Mouse (Mus musculus) thymus, postnatal 14 days (tissue): ENCODE data around the gene Ofd1.
A peak's percentile ranks its signal among the peaks of the same experiment; 100 is the strongest.

ENCODE experiments used
- DNase-seq: peaks from one replicate; pipeline ENCODE4 v3.0.0; 2021

Ofd1 gene

DNA sequence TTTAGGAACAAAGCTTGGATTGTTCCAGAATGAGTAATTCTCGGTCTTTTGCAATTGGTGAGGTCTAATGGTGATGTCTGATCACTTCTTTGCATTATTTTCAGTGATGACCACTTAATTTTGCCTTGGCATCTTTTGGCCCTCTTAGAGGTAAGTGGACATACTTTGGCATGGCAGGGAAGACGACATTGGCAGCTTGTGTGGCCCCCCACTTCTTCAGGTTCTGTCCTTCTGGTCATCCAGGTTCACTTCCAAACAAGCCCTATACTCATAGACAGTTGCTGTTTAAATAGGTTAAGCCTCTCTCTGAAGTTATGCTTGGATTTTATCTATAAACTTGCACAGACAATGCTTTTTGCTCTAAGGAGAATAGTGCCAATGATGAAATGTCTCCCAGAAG lies 81.5 kb downstream of the Ofd1 start:
- DNase-seq: no peak

DNA sequence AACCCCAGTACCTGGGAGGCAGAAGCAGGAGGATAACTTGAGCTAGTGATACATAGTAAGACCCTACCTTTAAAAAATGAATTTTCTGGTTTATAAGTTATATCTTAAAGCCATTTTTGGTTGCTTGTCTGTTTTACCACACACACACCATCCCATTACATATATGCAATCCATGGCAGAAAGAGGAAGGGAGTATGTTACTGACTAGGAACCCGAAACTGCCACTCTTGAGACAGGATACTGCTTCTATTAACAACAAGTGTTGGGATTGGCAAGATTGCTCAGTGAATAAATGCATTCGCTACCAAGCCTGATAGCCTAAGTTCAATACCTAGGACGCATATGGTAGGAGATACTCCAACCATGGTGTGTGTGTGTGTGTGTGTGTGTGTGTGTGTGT lies 84.2 kb downstream of the Ofd1 start:
- DNase-seq: no peak

DNA sequence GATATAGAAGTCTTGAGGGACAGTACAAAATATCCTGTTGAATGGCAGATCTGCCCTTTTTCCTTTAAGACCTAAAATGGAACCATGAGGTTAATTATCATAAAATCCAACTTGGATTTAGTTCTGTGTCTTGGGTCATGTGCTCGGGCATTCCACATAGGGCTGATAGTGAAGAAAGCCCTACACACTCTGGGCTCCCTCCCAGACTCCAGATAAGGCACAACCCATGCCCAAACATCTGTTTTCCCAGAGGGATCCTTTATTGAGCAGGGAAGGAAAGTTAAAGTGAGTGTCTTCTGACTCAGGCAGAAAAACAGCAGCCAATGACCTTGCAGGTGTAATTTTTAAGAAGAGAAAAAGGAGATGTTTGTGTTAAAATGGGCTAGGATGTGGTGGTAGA lies 85.6 kb downstream of the Ofd1 start:
- DNase-seq: no peak

DNA sequence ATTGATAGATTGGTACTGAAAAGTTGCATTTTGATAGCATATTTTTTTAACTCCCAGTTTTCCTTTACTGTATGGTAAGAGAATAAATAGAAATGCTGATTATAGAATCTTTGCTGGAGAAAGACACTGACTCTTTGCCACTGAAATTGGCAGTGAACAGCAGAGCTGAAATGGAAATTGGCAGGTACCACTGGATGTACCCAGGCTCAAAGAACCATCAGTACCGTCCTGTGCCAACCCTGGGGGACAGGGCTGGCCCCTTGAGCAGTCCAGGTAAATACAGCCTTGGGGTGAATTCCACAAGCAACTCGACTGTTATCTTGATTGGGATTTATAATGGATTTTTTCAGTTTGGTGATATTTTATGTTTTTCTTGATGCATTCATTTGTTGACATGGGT lies 87.1 kb downstream of the Ofd1 start:
- no peak for DNase-seq

DNA sequence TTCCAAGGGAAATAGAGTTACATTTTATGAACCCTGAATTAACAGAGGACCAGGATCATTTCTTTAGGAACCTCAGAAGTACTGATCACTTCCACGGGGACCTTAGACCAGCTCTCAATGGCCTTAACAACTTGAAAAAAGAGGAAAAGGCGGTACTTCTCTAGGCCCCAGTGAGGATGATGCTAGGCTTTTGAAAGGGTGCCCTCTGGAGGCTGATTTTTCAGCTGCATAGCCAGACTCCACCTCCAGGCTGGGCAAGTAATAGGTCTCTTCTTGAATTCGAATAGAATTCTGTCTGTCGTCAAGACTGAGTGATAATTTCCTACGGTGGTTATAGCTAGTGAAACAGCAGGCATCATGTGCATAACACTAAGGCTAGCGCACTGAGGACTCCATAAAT lies 88.7 kb downstream of the Ofd1 start:
- peak; percentile 56 for DNase-seq

DNA sequence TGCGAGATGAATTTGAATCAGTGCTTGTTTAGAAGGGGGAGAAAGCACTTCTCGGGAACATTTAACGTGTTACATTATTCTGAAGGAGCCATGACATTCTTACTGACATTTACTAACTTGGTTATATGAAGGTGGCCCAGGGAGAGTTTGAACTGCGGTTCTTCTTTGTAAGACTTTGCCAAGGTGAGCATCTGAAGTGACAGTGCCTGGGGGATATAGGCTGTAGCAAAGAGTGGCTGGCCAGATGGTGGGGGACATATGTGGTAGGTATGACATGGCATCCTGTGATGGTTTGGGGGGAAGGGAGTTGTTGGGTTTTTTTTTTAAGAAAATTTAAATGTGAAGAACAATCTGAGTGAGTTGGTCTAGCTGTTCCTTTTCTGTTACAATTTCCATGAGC lies 91.9 kb downstream of the Ofd1 start:
- no peak for DNase-seq

DNA sequence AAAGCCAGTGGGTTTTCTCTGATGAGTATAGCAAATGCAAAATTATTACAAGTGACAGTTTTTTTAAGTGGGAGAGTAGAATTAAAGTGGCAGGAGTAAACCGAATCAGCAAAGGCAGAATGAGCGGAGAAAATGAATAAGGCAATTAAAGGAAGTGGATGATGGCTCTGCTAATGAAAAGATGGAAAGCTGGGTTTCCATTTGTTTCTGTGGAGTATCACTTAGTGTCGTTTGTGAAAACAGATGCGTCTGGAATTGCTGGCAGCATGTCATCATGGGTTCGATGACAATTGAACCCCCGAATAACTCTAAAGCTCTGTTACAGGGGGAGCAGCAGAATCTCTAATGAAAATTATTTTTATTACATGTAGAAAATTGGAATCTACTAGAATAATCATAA lies 92.4 kb downstream of the Ofd1 start:
- DNase-seq: no peak

DNA sequence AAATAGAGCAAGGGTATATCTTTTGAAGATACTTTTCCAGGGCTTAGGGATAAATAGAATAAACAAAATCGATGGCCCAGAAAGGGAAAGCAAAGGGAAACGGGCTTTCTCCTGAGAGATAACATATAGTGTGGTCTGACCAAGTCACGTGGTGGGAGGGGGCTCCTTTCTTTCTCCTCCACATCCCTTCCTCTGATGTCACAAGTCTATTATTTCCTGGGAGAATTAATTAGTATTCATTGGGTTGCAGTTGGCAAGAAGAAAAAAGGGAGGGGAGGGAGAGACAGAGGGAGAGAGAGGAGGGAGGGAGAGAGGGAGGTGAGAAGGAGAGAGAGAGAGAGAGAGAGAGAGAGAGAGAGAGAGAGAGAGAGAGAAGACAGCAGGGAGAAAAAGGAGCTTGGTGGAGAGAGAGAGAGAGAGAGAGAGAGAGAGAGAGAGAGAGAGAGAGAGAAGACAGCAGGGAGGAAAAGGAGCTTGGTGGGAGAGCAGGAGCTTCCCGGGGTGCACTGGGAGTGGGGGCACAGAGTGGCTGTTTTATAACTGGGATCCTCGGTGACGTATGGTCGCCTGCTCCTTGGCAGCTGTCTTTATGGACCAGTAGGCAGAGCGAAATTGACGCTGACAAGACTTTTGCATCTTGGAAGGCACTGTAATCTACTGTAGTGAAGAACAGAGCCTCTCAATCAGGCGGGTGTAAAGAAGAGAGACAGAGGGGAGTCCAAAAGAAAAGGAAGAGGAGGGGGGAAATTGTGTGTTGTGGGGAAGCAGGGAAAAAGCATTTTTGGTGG lies 96.1 kb downstream of the Ofd1 start:
- no peak for DNase-seq

DNA sequence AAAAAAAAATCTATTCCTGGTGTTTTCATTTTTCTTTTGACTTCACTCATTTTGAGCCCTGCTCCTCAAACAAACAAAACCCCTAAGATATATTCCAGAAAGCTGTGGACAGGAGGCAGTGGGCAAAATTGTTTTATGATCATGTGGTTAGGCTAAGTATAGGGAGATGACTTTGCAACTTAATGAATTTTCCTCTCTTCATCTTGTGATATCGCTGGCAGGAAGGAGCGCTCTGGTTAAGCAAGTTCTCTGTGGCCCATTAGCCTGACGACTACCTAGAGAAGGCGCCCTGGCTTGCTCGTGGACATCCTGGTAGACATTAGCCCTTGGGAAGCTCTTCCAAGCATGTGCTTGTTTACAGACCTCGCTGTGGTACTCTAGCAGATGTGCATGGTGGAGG lies 98.7 kb downstream of the Ofd1 start:
- DNase-seq: no peak
